Mouse (Mus musculus) C2C12 (cell line): ENCODE measurements at regions not wholly inside any gene's neighbourhood (a gene's known extent, or its start where the extent isn't known, plus 50 kb on each side); places are given as distances from the start of the nearest gene placed in this dataset.

Experiments
- CTCF ChIP-seq: IDR thresholded peaks from one replicate; pipeline ENCODE4 v1.5.1; 2011; ENCODE audit not compliant: control insufficient read depth, insufficient read depth, insufficient read length
- MAX ChIP-seq: IDR thresholded peaks from one replicate; pipeline ENCODE4 v1.6.1; 2011; ENCODE audit warnings: mild to moderate bottlenecking, control low read depth
- MYOD1 ChIP-seq: IDR thresholded peaks from one replicate; pipeline ENCODE4 v1.6.1; 2011; ENCODE audit warnings: low read depth; ENCODE audit not compliant: control insufficient read depth, insufficient read length
- USF1 ChIP-seq: IDR thresholded peaks from one replicate; pipeline ENCODE4 v1.6.1; 2011; ENCODE audit warnings: low read depth, mild to moderate bottlenecking, control low read depth, moderate library complexity

DNA sequence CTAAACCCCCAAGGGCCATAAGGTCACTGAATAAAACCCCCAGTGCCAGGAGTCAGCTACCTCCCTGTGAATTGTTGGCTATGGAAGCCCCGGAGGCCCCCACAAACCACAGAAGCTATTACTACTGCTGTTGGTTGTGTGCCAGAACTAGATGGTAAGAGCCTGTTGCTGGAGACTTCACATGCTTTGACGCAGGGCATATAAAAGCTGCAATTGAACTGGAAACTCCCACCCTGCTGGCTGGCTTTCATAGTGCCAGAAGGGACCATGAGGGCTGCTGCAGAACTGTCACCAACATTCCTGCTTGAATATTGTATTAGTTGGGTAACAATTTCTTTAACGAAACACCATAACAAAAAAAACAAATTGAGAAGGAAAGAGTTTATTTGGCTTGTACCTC is 66.9 kb upstream of the Tbc1d5 start:
- no peak for TF ChIP-seq CTCF
- no peak for TF ChIP-seq MYOD1
- no peak for TF ChIP-seq MAX
- TF ChIP-seq USF1, result no peak
